Mouse (Mus musculus) lung, postnatal 14 days (tissue): ENCODE measurements around the gene Arfgef3.
"Not testable (repeated sequence)": the region's sequence is repeated elsewhere in the genome, so short reads cannot be mapped to it uniquely, and the experiment has no call there.

Source experiments
- DNase-seq: peaks from one replicate; pipeline ENCODE4 v3.0.0; 2021

Gene Arfgef3

DNA sequence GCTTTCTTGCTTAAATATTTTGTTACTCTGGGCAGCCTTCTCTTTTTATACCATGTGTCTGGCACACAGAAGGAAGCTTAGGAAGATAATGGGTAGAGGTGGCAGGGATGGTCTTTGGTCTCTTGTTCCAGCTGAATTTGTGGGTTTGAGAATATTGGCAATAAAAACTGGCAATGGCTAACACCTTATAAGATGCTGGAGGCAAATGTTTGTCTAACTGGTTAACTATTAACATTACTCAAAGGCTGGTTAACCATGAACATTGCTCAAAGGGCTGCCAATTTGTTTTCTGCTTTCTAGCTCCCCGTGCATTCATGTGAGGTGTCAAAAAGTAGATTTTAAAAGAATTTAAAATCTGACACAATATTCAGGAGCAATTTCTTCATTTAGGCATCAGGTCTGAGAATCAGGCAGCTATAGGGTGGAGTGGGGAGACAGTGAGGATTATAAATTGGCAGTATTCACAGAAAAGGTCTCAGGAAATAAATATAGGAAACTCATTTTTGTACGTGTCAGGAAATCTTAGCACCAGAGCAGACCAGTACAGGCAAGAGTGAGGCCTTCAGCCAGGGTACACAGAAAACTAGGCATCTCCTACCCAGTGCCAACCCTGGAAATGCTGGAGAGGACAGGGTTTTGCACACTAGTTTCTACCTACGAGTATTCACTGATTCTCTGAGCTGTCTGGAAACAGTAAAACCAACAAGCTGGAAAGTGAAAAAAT, 62.9 kb downstream of the Arfgef3 start:
- no peak for DNase-seq

DNA sequence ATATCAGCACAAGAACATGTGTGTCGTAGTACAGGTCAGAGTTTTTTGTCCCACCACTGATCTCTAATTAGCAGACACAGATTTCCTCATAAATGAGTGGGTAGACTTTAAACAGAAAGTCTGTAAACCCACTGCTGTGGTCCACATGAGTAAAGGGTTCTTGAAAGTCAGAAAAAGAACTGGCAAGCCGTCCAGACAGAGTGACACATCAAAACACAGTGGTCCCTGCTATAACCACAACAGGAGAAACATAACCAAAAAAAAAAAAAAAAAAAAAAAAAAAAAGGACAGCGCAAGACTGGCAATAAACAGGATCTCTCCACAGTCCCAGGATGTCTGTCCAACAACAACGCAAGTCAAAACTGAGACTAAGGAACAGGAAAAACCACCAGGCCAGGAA, 64.9 kb downstream of the Arfgef3 start:
- DNase-seq: no peak

GRCm38 (mm10) chr10:18664794-18665193, 79.0 kb downstream of the Arfgef3 start:
- no peak for DNase-seq

DNA sequence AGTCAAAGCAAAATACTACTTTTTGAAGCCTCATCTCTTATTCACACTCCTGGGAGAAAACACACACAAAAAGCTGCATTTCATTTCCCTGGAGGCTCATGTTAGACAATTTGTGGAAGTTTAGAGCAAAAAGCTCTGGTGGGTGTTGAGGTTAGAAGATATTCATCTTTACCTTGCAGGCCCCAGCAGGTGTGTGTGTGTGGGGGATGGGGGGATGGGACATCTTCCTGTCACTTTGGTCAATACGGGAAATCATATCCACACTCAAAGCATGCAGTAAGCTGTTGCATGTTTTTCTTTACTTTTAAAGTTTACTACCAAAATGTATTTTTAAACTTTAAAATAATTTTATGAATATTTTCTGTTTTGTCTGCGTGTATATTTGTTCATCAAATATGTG, 79.7 kb downstream of the Arfgef3 start:
- no peak for DNase-seq

DNA sequence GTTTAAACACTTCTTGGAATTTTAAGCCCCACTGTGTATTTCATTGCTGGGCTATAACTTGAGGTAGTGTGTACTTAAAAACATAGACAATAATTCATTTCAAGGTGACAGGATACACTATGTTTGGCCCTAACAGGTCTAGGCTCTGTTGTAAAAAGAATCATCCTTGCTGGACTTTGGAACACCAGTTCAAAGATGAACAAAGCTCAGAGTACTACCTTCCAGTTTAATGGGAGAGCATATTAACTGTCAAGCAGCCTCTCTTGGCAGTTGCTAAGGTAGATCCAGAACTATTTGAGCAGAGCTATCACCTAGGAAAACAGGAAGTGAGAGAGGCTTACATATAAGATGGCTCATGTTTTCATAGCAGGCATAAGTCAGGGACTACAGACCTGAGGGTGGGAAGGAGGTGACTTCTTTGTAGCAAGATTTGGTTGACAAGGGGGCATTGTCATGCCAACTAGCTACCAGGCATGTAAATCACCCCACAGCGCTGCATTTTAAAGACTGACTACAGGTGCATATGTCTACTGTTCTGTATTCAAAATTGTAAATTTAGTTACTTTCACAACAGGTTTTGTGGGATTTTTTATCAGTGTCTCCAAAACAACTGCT, 82.0 kb downstream of the Arfgef3 start:
- DNase-seq: no peak

GRCm38 (mm10) chr10:18660998-18661397, 82.8 kb downstream of the Arfgef3 start:
- DNase-seq: no peak

DNA sequence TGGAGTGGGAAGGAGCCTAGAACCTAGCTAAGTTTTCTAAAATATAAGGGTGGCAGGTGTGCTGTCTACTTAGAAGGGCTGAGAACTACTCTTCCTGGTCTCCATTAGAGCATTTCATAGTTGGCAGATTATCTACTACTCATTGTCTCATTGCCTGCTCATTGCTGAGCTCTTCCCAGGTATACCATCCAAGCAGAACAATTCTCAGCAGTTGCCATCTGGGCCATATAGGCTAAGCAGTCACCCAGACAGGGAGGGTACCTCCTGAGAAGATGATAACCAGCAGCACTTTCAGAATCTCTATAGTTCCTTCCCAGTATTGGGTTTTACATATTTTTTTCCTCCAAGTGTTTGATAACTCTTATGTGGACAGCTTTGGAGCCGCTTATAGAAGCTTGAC, 86.2 kb downstream of the Arfgef3 start:
- DNase-seq: no peak

GRCm38 (mm10) chr10:18647069-18647468, 96.7 kb downstream of the Arfgef3 start:
- DNase-seq: no peak

- no peak for DNase-seq
Observed at GRCm38 (mm10) chr10:18646035-18646434, 97.7 kb downstream of the Arfgef3 start.

DNA sequence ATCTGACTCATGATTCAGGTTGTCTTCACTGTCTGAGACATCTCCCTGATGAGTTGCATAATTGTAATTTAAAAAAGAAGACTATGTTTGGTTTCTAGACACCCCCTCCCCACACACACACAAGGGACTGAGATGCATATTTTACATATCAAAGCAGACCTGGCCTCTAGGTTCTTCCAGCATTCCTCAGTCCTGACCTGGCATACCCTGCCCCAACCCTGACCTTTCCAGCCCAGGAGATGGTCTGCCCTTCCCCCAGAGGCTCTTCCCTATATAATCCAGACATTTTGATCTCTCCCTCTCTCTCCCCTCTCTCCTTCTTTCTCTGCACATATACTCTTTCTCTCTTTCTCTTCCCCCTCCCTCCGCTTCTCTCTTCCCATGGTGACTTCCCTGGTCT, 99.4 kb downstream of the Arfgef3 start:
- DNase-seq: no peak

- no peak for DNase-seq
Observed at GRCm38 (mm10) chr10:18643506-18643905, 100.2 kb downstream of the Arfgef3 start.

- DNase-seq: no peak
Observed at GRCm38 (mm10) chr10:18642854-18643253, 100.9 kb downstream of the Arfgef3 start.

DNA sequence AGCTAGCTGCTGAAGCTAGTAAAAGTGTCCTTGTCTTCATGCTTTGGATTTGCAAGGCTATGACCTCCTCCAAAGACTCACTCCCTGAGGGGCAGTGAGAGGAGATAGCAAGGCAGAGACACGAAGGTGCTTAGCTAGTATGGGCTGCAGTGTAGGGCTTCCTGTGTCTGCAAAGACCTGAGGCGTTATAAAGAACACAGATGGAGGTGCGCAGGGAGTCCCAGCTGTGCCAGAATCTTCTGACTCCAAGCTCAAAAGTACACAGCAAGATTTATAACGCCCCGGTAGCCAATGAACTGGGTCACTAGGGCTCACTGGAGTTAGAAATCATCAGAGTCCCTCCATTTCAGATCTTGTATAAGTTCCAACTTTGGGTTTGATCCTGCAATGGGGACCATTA, 103.2 kb downstream of the Arfgef3 start:
- DNase-seq: no peak

DNA sequence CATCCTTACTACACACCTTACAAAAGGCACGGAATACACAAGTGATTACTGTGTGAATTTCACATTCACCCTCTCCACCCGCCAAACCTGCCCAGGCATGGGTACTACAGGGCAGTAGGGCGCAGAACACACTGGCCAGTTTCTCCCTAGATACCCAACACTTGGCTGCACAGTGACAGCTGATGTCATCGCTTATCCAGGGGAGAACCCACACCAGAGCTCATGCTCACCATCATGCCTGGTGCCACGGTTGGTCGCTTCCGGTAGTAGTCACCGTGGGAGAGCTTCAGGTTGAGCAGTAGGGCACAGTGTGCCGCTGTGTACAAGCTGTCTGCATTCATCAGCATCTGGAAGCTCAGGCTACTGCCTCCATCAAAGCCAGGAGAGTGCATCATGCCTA, 108.3 kb downstream of the Arfgef3 start:
- no peak for DNase-seq

- DNase-seq: no peak
Observed at GRCm38 (mm10) chr10:18634405-18634985, 109.3 kb downstream of the Arfgef3 start.

DNA sequence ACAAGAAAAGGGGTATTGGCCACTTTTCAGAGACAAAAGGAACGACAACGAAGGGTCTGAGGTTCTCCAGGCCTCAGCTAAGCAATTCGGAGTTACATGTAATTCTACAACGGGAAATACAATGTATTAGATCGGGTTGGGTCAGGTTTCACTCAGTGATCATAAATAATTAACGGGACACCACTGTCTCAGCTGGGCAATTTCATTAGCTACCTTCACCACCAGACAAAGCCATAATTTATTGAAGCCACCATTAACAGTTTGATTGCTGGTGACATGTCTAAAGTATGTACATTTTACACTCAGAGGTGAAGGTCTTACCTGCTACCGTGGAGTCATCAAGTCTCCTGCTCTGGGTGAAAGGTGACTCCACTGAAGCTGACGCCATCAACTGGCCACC, 113.3 kb downstream of the Arfgef3 start:
- DNase-seq: no peak

DNA sequence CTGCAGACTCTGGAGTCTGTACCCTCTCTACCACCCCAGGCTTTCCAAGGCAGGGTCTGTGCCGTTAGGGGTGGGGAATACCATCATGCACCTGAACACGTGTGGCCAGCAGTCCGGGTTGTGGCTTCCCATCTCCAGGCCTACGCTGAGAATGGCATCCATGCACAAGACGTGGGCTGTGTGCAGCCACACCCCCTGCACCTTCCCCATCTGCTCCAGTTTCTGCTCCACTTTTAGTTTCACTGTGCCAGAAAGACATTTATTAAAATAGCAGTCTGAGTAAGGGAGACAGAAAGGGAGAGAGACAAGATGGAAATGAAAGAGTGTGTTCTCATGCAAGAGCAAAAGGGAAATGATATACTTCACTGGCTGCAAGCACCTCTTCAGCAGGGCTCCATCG, 116.2 kb downstream of the Arfgef3 start:
- DNase-seq: no peak

- DNase-seq: no peak
Observed at GRCm38 (mm10) chr10:18612796-18613195, 131.0 kb downstream of the Arfgef3 start.

- not testable (repeated sequence) for DNase-seq
Observed at GRCm38 (mm10) chr10:18604827-18605535, 138.8 kb downstream of the Arfgef3 start.

GRCm38 (mm10) chr10:18602030-18602429, 141.7 kb downstream of the Arfgef3 start:
- DNase-seq: peak; percentile 82

DNA sequence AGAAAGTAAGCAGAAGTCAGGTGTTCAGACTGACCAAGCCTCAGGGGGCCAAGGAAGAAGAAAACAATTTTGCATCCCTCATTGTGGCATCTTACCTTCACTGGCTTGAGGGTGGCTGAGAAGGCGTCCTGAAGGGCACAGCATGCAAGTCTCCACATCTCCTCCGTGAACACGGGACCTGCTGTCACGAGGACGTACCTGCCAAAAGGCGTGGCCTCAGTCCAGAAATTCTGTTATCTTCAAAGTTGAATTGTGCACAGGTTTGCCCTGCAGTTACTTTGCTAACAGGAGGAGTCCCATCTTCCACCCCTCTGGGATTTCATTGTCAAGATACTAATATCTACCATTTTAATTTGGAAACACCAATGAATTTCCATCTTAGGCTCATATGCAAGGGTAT, 146.1 kb downstream of the Arfgef3 start:
- no peak for DNase-seq

DNA sequence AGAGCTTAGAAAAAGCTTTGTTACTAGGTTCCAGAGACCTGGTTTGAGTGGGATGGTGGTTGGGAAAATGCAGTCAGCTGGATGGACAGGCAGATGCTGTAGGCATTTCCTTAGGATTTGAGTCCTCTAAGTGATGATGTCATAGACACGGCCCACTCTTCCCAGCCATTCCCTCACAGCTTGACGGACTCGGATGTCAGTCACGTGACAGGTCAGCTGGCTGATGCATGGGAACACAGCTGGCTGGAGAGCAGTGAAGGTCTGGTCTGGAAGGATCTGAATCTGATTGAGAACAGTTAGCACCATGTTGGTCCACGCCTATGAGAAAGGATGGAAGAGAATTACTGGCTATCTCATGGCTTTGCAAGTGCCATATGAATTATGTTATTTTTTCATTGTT, 154.3 kb downstream of the Arfgef3 start:
- DNase-seq: no peak

GRCm38 (mm10) chr10:18584188-18584587, 159.6 kb downstream of the Arfgef3 start:
- DNase-seq: no peak

DNA sequence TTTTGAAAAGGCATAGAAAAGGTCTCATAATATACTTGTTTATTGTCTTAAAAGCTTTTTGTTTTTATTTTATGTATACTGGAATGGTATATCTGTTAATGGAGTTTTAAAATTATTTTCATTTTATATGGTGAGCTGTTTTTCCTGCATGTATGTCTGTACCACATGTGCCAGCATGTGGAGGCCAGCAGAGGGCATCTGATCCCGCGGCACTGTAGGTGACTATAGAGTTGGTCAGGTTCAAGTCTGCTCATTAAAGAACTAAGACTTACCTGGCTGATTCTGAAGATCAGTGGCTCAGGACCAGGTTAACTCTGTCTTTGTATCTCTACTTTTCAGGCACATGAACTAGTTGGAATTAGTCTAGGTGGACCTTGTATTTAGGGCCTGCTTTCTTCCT, 171.2 kb downstream of the Arfgef3 start:
- DNase-seq: no peak
